Mouse (Mus musculus) cerebral cortex, adult 2 months (tissue): Measurements from ENCODE around the gene Mthfd1.

ENCODE experiments used
- WGBS: fragments of 180-500 bp; shearing (Covaris S2); methylation state at CpG from one replicate; pipeline ENCODE4 v1.1.7; 2018; 5-methylcytosine and 5-hydroxymethylcytosine counted together

Mthfd1 gene

DNA sequence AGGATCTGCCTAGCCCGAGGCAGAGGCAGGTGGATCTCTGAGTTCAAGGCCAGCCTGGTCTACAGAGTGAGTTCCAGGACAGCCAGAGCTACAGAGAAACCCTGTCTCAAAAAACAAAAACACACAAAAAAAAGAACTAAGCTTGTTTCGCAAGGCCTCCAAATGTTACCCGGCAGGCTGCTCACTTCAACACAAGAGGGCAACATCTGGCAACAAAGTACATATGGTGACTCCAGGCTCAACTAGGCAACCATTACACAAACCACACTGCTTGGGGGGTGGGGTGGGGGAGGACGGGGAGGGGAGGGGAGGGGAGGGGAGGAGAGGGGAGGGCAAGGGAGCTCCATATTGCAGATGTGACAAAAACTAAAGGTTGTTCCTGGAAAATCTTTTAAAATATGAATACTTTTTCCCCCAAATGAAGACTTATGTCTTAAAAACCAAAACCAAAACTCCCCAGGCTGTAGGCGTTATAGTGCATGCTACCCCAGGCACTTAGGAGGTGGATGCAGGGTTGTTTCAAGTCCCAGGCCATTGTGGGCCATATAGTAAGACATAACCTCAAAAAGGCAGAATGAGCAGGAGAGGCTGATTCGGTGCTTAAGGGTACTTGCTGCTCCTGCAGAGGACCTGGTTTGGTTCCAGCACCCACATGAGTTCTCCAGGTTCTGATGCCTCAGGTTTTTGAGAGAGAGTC, 90.8 kb downstream of the Mthfd1 start:
- 75% methylated on average over 6 of the region's 6 CpGs for WGBS

DNA sequence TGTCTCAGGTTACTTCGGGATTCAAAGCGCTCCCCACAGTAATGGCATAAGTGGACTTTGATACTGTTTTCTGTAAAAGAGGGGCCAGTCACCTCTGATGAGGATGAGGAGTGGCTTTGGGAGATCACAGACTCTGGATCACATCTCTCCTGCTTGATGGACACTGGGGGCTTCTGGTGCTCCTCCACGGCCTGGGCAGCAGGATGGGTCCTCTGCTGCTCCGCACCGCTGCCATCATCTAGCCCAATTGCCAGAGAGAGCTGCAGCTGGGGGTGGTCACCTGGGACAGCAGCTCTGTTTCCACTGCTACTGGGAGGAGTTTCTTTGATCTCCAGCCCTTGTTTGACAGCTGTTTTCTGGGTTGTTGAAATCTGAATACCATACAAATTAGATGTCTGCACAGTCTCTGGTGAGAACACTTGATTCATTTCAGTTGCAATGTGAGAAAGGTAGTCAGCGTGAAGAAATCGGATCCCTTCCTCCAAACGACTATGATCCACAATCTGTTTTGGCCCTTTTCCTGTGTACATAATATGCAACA, 94.7 kb downstream of the Mthfd1 start:
- WGBS = 71% methylated on average over 8 of the region's 8 CpGs

DNA sequence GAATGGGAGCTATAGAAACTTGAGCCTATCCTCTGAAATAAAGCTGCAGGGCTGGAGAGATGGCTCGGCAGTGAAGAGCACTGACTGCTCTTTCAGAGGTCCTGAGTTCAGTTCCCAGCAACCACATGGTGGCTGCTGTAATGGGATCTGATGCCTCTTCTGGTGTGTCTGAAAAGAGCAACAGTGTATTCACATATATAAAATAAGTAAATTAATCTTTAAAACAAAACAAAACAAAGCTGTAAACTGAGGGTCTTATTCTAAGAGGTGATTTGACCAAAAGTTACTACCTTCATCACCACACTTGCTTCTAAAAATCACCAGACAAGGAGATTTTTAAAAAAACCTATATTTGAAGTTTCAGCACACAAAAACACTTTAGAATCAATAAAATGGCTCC, 105.8 kb downstream of the Mthfd1 start:
- 85% methylated on average over 1 of the region's 1 CpGs for WGBS

DNA sequence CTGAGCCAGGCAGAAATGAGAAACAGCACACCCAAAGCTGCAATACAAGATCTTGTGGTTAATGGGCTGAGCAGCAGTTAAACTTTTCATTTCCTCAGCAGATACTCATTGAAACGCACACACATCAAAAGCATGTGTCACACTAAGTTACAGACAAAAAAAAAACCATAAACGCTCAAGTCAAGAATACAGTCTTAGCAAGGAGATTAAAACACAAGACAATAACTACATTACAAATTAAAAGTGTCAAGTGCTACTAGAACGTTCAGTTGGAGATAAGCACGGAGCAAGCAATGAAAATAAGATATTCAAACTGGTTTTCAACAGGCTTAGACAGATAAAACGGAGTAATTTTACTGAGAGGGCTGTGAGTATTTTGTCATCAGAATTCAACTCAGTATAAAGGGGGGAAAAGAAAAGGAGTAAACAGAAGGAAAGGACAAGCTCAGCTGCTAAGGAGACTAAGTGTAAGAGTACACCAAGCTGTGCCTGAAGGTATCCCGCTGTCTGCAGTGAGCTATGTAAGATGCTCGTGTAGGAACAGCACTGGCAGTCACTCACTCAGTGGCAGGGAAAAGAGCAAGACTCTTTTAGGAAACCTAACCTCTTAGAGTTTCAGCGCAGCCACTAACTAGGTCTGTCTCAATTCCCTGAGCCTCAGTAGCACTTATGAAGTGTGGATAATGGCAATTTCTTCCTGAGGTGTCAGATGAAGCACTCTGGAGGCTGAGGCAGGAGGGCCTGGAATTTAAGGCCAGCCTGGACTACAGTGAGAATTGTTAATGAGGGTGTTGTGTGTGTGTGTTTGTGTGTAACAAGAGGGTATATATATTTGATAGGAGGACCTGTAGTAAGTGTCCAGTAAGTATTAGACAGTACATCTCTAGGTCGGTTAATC, 106.6 kb downstream of the Mthfd1 start:
- 61% methylated on average over 9 of the region's 9 CpGs for WGBS

DNA sequence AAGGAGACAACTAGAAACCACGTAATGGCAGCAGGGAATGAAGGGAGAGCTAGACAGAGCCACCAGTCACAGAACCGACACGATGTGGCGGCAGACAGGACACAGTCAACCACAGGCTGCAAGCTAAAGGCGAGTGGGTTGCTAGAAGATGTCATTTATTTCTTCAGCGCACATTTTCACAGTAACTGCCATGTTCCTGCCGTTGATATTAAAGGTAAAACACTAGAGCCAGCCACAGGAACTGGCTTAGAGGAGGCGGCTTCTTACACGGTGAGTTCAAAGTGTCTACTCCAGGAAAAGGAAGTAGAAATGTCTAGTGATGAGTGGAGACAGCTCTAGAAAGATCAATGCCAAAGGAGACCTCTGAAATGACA, 107.2 kb downstream of the Mthfd1 start:
- 71% methylated on average over 9 of the region's 9 CpGs for WGBS

DNA sequence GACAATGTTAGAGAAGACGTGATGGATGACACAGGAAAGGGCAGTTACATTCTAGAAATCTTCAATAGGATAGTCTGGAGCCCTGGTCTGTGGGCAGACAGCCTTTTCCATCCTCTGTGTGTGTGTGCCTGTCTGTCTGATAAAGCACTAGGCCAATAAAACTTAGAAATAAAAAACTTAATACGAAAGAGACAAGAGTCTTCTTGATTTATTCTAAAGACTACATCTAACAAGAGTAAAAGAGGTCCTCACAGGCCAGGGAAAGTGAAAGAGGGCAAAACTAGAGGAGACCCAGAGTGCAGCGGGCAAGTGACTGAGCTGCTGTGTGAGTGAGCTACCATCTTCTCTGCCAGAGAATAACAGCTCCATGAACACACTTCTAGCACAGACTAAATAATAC, 111.2 kb downstream of the Mthfd1 start:
- 71% methylated on average over 3 of the region's 3 CpGs for WGBS

DNA sequence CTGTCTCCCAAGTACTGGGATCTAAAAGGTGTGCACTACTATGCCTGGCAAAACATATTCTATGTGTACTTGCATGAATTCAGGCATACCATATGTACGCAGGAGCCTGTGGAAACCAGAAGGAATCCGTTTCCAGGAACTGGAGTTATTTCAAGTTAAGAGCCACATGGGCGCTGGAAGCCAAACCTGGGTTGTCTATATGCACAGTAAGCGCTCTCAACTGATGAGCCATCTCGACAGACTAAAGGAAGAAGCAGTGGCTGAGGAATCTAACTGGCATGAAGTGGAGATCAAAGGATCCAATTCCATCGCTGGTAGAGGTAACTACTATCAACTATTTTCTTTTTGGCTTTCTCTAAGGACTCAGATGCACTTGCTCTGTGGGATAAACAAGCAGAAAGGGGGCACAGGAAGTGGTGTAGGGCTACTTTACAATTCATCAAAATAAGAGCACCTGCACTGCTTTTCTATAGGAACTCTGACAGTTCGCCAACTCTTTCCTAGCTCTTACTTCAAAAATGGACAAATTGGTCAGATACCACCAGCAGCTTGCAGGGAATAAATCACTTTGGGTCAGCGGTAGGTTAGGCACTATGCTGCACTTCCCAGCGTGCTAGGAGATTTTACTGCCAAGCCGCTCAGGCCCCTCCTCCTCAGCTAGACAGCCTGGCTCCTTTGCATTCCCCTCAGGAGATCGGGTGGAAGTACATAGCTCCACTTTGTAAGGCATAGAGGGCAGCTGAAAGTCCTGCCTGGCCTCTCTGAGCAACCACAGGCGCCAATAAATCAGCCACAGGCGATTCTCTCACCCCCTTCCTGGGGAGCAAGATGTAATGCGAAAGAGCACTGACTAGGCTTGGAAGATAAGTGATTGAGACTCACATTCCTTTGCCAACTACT, 112.2 kb downstream of the Mthfd1 start:
- WGBS = 24% methylated on average over 14 of the region's 14 CpGs

DNA sequence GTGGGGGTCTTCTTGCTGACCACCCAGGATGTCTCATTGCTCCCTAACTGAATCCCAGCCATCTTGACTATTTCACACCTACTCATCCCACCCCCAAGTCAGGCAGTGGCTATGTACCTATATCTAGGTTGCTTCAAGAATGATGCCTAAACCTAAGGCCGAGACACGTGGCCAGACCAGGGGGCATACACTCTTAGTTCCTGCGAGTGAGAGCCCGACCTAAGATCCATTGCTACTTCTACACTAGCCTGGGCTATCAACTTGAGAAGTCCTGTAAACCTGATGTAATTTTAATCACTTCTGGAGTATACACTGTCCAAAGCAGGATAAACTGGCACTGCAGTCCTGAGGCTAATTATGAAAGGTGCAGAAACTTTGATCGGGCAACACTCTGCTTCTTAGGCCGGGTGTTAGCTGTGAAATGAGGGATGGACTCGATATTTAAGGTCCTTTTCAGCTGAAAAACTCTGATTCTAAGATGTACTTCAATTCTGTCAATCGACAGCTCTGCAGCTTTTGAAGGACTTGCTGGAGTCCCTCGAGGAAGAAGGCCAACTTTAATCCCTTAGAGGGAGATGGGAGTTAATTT, 113.2 kb downstream of the Mthfd1 start:
- WGBS = 11% methylated on average over 9 of the region's 9 CpGs

DNA sequence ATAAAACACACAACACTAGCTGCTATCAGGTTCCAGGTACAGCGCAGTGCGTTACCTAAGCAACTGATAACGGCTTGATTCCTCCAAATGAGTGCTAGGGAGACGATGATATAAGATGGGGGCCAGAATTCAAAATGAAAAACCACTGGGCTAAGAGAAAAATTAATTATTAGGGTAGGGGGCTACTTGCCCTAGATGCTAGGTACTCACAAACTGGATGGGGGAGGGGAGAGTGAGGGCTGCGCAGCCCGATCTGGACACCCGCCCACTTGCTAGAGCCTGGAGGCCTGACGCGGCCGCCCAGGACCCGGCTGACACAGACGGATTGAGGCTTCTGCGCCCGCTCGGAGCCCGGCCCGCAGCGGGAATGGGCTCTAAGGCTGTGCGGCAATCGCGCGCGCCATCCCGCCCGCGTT, 113.7 kb downstream of the Mthfd1 start:
- WGBS = 3% methylated on average over 26 of the region's 26 CpGs
